Mouse (Mus musculus) liver, embryonic 13.5 days (tissue): Measurements from ENCODE around the gene Gm16181. TPM values are rescaled to one million over a fixed set of nuclear protein-coding genes. Genes with fewer than 3 reads are reported as not detected.

Source experiments
- ATAC-seq: fragments of 200-750 bp; cut with Nextera tagmentation; 2 replicates; pipeline ENCODE4 v1.8.0; 2017; ENCODE audit warnings: low read depth, mild to moderate bottlenecking, moderate number of reproducible peaks, moderate library complexity
- DNase-seq: peaks from one replicate; pipeline ENCODE4 v3.0.0; 2022
- H3K27ac ChIP-seq: fragments of 300-500 bp; sonication (generic); 2 replicates; pipeline ENCODE4 v1.5.1; 2015; ENCODE audit warnings: moderate library complexity, mild to moderate bottlenecking, inconsistent platforms
- H3K27me3 ChIP-seq: fragments of 300-500 bp; sonication (generic); 2 replicates; pipeline ENCODE4 v1.6.1; 2015; ENCODE audit warnings: mild to moderate bottlenecking, inconsistent platforms
- H3K36me3 ChIP-seq: fragments of 300-500 bp; sonication (generic); 2 replicates; pipeline ENCODE4 v1.6.1; 2015; ENCODE audit warnings: mild to moderate bottlenecking, inconsistent platforms
- H3K4me1 ChIP-seq: fragments of 300-500 bp; sonication (generic); replicated peaks from 2 replicates; pipeline ENCODE4 v1.6.1; 2015; ENCODE audit warnings: inconsistent platforms
- H3K4me2 ChIP-seq: fragments of 300-500 bp; sonication (generic); 2 replicates; pipeline ENCODE4 v1.6.1; 2015; ENCODE audit warnings: inconsistent platforms, mild to moderate bottlenecking, moderate library complexity
- H3K4me3 ChIP-seq: fragments of 300-500 bp; sonication (generic); replicated peaks from 2 replicates; pipeline ENCODE4 v1.5.1; 2015; ENCODE audit warnings: mild to moderate bottlenecking, inconsistent platforms
- H3K9ac ChIP-seq: fragments of 300-500 bp; sonication (generic); 2 replicates; pipeline ENCODE4 v1.6.1; 2015; ENCODE audit warnings: mild to moderate bottlenecking, inconsistent platforms
- H3K9me3 ChIP-seq: fragments of 300-500 bp; sonication (generic); replicated peaks from 2 replicates; pipeline ENCODE4 v1.6.1; 2016; ENCODE audit warnings: inconsistent platforms
- WGBS: fragments of 180-500 bp; shearing (Covaris S2); methylation state at CpG from one replicate; pipeline ENCODE4 v1.1.7; 2015; ENCODE audit not compliant: insufficient replicate concordance; 5-methylcytosine and 5-hydroxymethylcytosine counted together
- microRNA-seq: library from miRNA; unstranded; fragments of <30 nt; microRNA quantifications from one replicate; pipeline ENCODE4, GENCODE M21; 2016
- polyA plus RNA-seq: library from polyadenylated mRNA; unstranded; fragments of >200 nt; fragmentation: Nextera tagmentation; extraction: Ambion mirVana; gene quantifications from 2 replicates; pipeline ENCODE4 v1.2.1, GENCODE M21; 2015

Gm16181 gene
- polyA plus RNA-seq, 1 experiment from 2014 or later, result 0.36 TPM

GRCm38 (mm10) chr17:35262664-35263522, 42.3 kb downstream of the Gm16181 start, which contains the start of gene H2-D1:
TSS of gene H2-D1 (plus strand) at chr17:35262730.
- Histone ChIP-seq H3K36me3 (0 out of 2 replicates have a peak, but pooled peaks cover 2% of the 10 kb centered on the region), H3K9ac (peak within 1 kb of the TSS; percentile 88), H3K9me3 (no peaks in the 10 kb centered on the region), H3K27ac (peak within 1 kb of the TSS; percentile 50), H3K4me1 (peaks cover 26% of the 10 kb centered on the region), H3K4me2 (peak within 1 kb of the TSS; percentile 100), H3K27me3 (0 out of 2 replicates have a peak, but pooled peaks cover 5% of the 10 kb centered on the region), H3K4me3 (peak within 1 kb of the TSS; percentile 85)
- WGBS, result under 1% methylated on average over 73 of the region's 73 CpGs
- ATAC-seq (peak; percentile 88), DNase-seq (peak; percentile 84)

- Histone ChIP-seq H3K27me3 (0 out of 2 replicates have a peak, but pooled peaks cover 5% of the 10 kb centered on the region), H3K4me1 (peaks cover 25% of the 10 kb centered on the region), H3K27ac (no peak overlapping the region), H3K4me3 (peak overlapping the region; percentile 85), H3K9me3 (no peaks in the 10 kb centered on the region), H3K4me2 (peak overlapping the region; percentile 100), H3K36me3 (0 out of 2 replicates have a peak, but pooled peaks cover 2% of the 10 kb centered on the region), H3K9ac (peak overlapping the region; percentile 88)
- DNase-seq (no peak), ATAC-seq (peak; percentile 28)
- 1% methylated on average over 31 of the region's 31 CpGs for WGBS
Measured at GRCm38 (mm10) chr17:35263523-35263883, 42.9 kb downstream of the Gm16181 start.

- DNase-seq, result no peak
- no peak overlapping the region for H3K4me2 ChIP-seq
- 0 out of 2 replicates have a peak, but pooled peaks cover 5% of the 10 kb centered on the region for H3K27me3 ChIP-seq
- H3K36me3 ChIP-seq, result 0 out of 2 replicates have a peak, but pooled peaks cover 2% of the 10 kb centered on the region
- no peak overlapping the region for H3K27ac ChIP-seq
- no peaks in the 10 kb centered on the region for H3K9me3 ChIP-seq
- no peak overlapping the region for H3K4me3 ChIP-seq
- H3K4me1 ChIP-seq, result peaks cover 12% of the 10 kb centered on the region
- 70% methylated on average over 1 of the region's 1 CpGs for WGBS
- H3K9ac ChIP-seq, result no peak overlapping the region
- ATAC-seq, result no peak
Measured at GRCm38 (mm10) chr17:35267399-35268086, 46.9 kb downstream of the Gm16181 start.

- ATAC-seq, result no peak
- no peaks in the 10 kb centered on the region for H3K27me3 ChIP-seq
- H3K4me2 ChIP-seq, result no peak overlapping the region
Measured at GRCm38 (mm10) chr17:35269653-35270347, 49.2 kb downstream of the Gm16181 start.

GRCm38 (mm10) chr17:35272249-35272648, 51.6 kb downstream of the Gm16181 start:
- ATAC-seq (no peak), DNase-seq (no peak)
- Histone ChIP-seq H3K4me3 (no peak overlapping the region), H3K27me3 (peaks cover 24% of the 10 kb centered on the region), H3K36me3 (no peaks in the 10 kb centered on the region), H3K4me2 (no peak overlapping the region), H3K9me3 (no peaks in the 10 kb centered on the region), H3K9ac (no peak overlapping the region), H3K27ac (no peak overlapping the region), H3K4me1 (no peaks in the 10 kb centered on the region)
- WGBS, result 55% methylated on average over 3 of the region's 3 CpGs

More at GRCm38 (mm10) chr17:35269653-35270347, 49.2 kb downstream of the Gm16181 start:
- H3K4me1 ChIP-seq, result no peaks in the 10 kb centered on the region
- peak; percentile 44 for DNase-seq
- no peaks in the 10 kb centered on the region for H3K9me3 ChIP-seq
- no peak overlapping the region for H3K9ac ChIP-seq
- no peak overlapping the region for H3K4me3 ChIP-seq
- no peak overlapping the region for H3K27ac ChIP-seq
- 0 out of 2 replicates have a peak, but pooled peaks cover 2% of the 10 kb centered on the region for H3K36me3 ChIP-seq
- 29% methylated on average over 3 of the region's 3 CpGs for WGBS

Small RNAs within 50 kb of the gene (microRNA-seq; reads per million reads assigned to microRNA genes)
- gene Mir6973a (not detected), gene Mir6974 (not detected), gene Mir6975 (2.1 reads per million), gene Mir8094 (0.88 reads per million)

Other genes with a start within 250 kb of the Gm16181 start
- gene Hspa1a, start 248.7 kb upstream of the Gm16181 start, polyA plus RNA-seq, result 2.1 and 2.3 TPM in 2 replicates
- gene Hspa1l, start 248.1 kb upstream of the Gm16181 start, polyA plus RNA-seq, result 0.10 and 0.34 TPM in 2 replicates
- 163 and 178 TPM in 2 replicates for gene Lsm2, start 239.0 kb upstream of the Gm16181 start, polyA plus RNA-seq
- 110 and 112 TPM in 2 replicates for gene Vars, start 219.8 kb upstream of the Gm16181 start, polyA plus RNA-seq
- 0.08 TPM in 2 replicates for gene Vwa7, start 204.3 kb upstream of the Gm16181 start, polyA plus RNA-seq
- 2.5 and 2.8 TPM in 2 replicates for gene Sapcd1, start 192.8 kb upstream of the Gm16181 start, polyA plus RNA-seq
- 3.2 and 3.4 TPM in 2 replicates for gene Msh5, start 174.1 kb upstream of the Gm16181 start, polyA plus RNA-seq
- gene Clic1, start 170.9 kb upstream of the Gm16181 start, polyA plus RNA-seq, result 141 and 147 TPM in 2 replicates
- 28.9 and 30.6 TPM in 2 replicates for gene Ddah2, start 161.8 kb upstream of the Gm16181 start, polyA plus RNA-seq
- 0.25 and 0.31 TPM in 2 replicates for gene Ly6g6c, start 155.4 kb upstream of the Gm16181 start, polyA plus RNA-seq
- gene Mpig6b, start 154.7 kb upstream of the Gm16181 start, polyA plus RNA-seq, result 4.1 and 5.2 TPM in 2 replicates
- 0.13 and 0.23 TPM in 2 replicates for gene Ly6g6e, start 143.9 kb upstream of the Gm16181 start, polyA plus RNA-seq
- 0.35 and 0.47 TPM in 2 replicates for gene Ly6g6d, start 142.8 kb upstream of the Gm16181 start, polyA plus RNA-seq
- 7.2 and 7.3 TPM in 2 replicates for gene Ly6g6f, start 135.2 kb upstream of the Gm16181 start, polyA plus RNA-seq
- gene Abhd16a, start 131.6 kb upstream of the Gm16181 start, polyA plus RNA-seq, result 51.0 and 54.9 TPM in 2 replicates
- gene Ly6g5c, start 112.6 kb upstream of the Gm16181 start, polyA plus RNA-seq, result not detected in 2 replicates
- gene Ly6g5b, start 105.4 kb upstream of the Gm16181 start, polyA plus RNA-seq, result 0.21 and 0.28 TPM in 2 replicates
- gene Gpank1, start 99.4 kb upstream of the Gm16181 start, polyA plus RNA-seq, result 14.1 and 14.8 TPM in 2 replicates
- 176 and 182 TPM in 2 replicates for gene Csnk2b, start 98.8 kb upstream of the Gm16181 start, polyA plus RNA-seq
- gene D17H6S53E, start 94.5 kb upstream of the Gm16181 start, polyA plus RNA-seq, result 3.1 and 3.6 TPM in 2 replicates
- 553 and 573 TPM in 2 replicates for gene Apom, start 88.8 kb upstream of the Gm16181 start, polyA plus RNA-seq
- gene Bag6, start 85.7 kb upstream of the Gm16181 start, polyA plus RNA-seq, result 22.4 and 27.4 TPM in 2 replicates
- gene Prrc2a, start 55.9 kb upstream of the Gm16181 start, polyA plus RNA-seq, result 45.1 and 51.5 TPM in 2 replicates
- 17.4 and 18.5 TPM in 2 replicates for gene Aif1, start 44.8 kb upstream of the Gm16181 start, polyA plus RNA-seq
- 21.6 and 29.0 TPM in 2 replicates for gene Lst1, start 32.4 kb upstream of the Gm16181 start, polyA plus RNA-seq
- gene Ltb, start 26.4 kb upstream of the Gm16181 start, polyA plus RNA-seq, result 0.53 and 0.80 TPM in 2 replicates
- gene Tnf, start 18.8 kb upstream of the Gm16181 start, polyA plus RNA-seq, result 0.25 and 0.35 TPM in 2 replicates
- gene Lta, start 15.5 kb upstream of the Gm16181 start, polyA plus RNA-seq, result 0.07 and 0.10 TPM in 2 replicates
- gene Atp6v1g2, start 12.8 kb downstream of the Gm16181 start, polyA plus RNA-seq, result 0.76 and 1.3 TPM in 2 replicates
- 3.9 and 4.4 TPM in 2 replicates for gene Nfkbil1, start 15.0 kb downstream of the Gm16181 start, polyA plus RNA-seq
- 208 and 220 TPM in 2 replicates for gene Ddx39b, start 20.9 kb downstream of the Gm16181 start, polyA plus RNA-seq
- 74.5 and 77.7 TPM in 2 replicates for gene H2-D1, start 41.9 kb downstream of the Gm16181 start, polyA plus RNA-seq
- gene H2-Q1, start 99.6 kb downstream of the Gm16181 start, polyA plus RNA-seq, result 1.0 and 1.4 TPM in 2 replicates
- 0.68 and 0.90 TPM in 2 replicates for gene H2-Q2, start 121.4 kb downstream of the Gm16181 start, polyA plus RNA-seq
- gene H2-Q4, start 158.8 kb downstream of the Gm16181 start, polyA plus RNA-seq, result 1.7 and 2.0 TPM in 2 replicates
- 9.6 and 11.1 TPM in 2 replicates for gene H2-Q6, start 204.0 kb downstream of the Gm16181 start, polyA plus RNA-seq
- 23.9 and 24.6 TPM in 2 replicates for gene H2-Q7, start 218.3 kb downstream of the Gm16181 start, polyA plus RNA-seq
- 147 and 152 TPM in 2 replicates for gene H2-Q10, start 249.3 kb downstream of the Gm16181 start, polyA plus RNA-seq